Mouse (Mus musculus) myocyte (in vitro differentiated cells): Measurements from ENCODE around the gene Abhd11.

ENCODE experiments used
- MYOG ChIP-seq, 3 experiments: IDR thresholded peaks; one replicate each; pipeline ENCODE4 v1.6.1; 2011; ENCODE audit warnings: control low read depth in 2 of 3, low read depth in 2 of 3, mild to moderate bottlenecking in 2 of 3; ENCODE audit not compliant: insufficient read length in 2 of 3, control insufficient read depth in 1 of 3, insufficient read depth in 1 of 3
- POLR2A ChIP-seq: IDR thresholded peaks from one replicate; pipeline ENCODE4 v1.6.1; 2011; ENCODE audit warnings: low read depth, mild to moderate bottlenecking, control low read depth, moderate library complexity; ENCODE audit not compliant: insufficient read length
- REST ChIP-seq: IDR thresholded peaks from one replicate; pipeline ENCODE4 v1.6.1; 2011; ENCODE audit warnings: mild to moderate bottlenecking, control low read depth, moderate library complexity; ENCODE audit not compliant: insufficient read depth, insufficient read length
- USF1 ChIP-seq: IDR thresholded peaks from one replicate; pipeline ENCODE4 v1.6.1; 2011; ENCODE audit warnings: low read depth, mild to moderate bottlenecking, control low read depth, moderate library complexity

- TF ChIP-seq MYOG (IDR thresholded peaks at IDR 0.05; ENCODE audit: control insufficient read depth in 1 of 3, insufficient read depth in 1 of 3, insufficient read length in 2 of 3, low read depth in 2 of 3) (no peak), USF1 (no peak), REST (no peak), POLR2A (no peak)
Measured at GRCm38 (mm10) chr5:135000751-135001150, 8.2 kb upstream of the Abhd11 start.
